Mouse (Mus musculus) gastrocnemius, adult 2 months (tissue): ENCODE results near the gene Gm21970. TPM values are rescaled to one million over a fixed set of nuclear protein-coding genes. Genes with fewer than 3 reads are reported as not detected.
"Not testable (repeated sequence)": the region's sequence is repeated elsewhere in the genome, so short reads cannot be mapped to it uniquely, and the experiment has no call there.

ENCODE experiments used
- DNase-seq: peaks from one replicate; pipeline ENCODE4 v3.0.0; 2022
- H3K27ac ChIP-seq: fragments of 200-600 bp; 2 replicates; pipeline ENCODE4 v1.8.1; 2022; ENCODE audit warnings: mild to moderate bottlenecking
- H3K4me3 ChIP-seq: fragments of 200-600 bp; 2 replicates; pipeline ENCODE4 v1.8.1; 2022; ENCODE audit warnings: mild to moderate bottlenecking, moderate library complexity
- CTCF ChIP-seq: fragments of 200-600 bp; IDR thresholded peaks from 2 replicates; pipeline ENCODE4 v1.8.1; 2022; ENCODE audit warnings: antibody characterized with exemption, mild to moderate bottlenecking, moderate library complexity
- intact Hi-C: fragments of 180-260 bp; cut with DNase I; formaldehyde crosslinking; loops from one replicate; pipeline ENCODE4 v1.15.1; 2025
- total RNA-seq, 2 experiments: library from RNA; stranded (reverse); gene quantifications; 2 replicates each; pipeline ENCODE4 v1.2.3; 2021

Gene Gm21970
- total RNA-seq, 2 experiments from 2014 or later, result 0.45 TPM; not detected in 1

DNA sequence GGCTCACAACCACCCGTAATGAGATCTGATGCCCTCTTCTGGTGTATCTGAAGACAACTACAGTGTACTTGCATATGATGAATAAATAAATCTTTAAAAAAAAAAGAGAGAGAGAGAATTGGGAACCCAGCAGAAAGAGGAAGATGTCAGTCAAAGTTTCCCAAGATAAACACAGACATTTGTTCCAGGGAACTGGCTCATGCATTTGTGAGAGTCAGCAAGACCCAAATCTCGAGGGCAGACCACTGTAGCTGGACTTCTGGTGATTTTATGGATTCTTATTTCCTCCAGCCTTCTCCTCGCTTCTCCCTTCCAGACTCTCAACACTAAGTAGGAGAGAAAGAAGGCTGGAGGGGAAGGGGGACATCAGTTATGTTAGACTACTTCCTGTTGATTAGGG lies 46.6 kb downstream of the Gm21970 start:
- intact Hi-C loops, result no loop called here
- H3K4me3 ChIP-seq, result no peak overlapping the region

DNA sequence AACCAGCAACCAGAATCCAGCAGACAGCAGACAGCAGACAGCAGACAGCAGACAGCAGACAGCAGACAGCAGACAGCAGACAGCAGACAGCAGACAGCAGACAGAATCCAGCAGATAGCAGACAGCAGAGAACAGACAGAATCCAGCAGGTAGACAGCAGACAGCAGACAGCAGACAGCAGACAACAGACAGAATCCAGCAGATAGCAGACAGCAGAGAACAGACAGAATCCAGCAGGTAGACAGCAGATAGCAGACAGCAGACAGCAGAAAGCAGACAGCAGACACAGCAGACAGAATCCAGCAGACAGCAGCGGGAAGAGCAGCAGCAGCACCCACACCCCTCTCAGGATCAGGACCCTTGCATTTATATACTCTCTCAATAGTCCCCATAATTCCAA lies 47.1 kb downstream of the Gm21970 start:
- DNase-seq, H3K27ac ChIP-seq, H3K4me3 ChIP-seq, intact Hi-C loops: not testable (repeated sequence)

More for the DNA sequence above, 46.6 kb downstream of the Gm21970 start:
- no peak for TF ChIP-seq CTCF
- H3K27ac ChIP-seq, result no peak overlapping the region
- DNase-seq, result no peak

DNA sequence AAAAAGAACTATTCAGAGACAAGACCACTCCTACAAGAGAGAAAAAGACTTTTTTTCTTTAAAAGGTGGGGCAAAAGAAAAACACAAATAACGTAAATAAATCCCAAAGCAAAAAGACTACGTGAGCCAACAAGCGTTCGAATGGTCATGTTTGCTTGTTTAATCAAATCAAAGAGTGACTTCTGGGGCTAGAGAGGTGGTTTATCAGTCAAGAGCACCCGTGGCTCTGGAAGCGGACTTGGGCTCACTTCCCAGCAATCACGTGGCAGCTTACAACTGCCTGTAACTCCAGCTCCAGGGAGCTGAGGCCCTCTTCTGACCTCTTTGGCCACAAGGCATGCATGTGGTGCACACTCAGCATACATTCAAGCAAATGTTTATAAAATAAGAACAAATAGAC lies 49.8 kb downstream of the Gm21970 start:
- peak; percentile 75 for DNase-seq
- H3K4me3 ChIP-seq, result peak overlapping the region; percentile 34; the same call in 1 of the 2 replicates
- peak; percentile 53 for TF ChIP-seq CTCF
- intact Hi-C loops, result loop anchor here (5.0 kb wide), 1 partner anchor 84 kb away; no protein-coding TSS in a partner anchor
- peak overlapping the region; percentile 16 for H3K27ac ChIP-seq

DNA sequence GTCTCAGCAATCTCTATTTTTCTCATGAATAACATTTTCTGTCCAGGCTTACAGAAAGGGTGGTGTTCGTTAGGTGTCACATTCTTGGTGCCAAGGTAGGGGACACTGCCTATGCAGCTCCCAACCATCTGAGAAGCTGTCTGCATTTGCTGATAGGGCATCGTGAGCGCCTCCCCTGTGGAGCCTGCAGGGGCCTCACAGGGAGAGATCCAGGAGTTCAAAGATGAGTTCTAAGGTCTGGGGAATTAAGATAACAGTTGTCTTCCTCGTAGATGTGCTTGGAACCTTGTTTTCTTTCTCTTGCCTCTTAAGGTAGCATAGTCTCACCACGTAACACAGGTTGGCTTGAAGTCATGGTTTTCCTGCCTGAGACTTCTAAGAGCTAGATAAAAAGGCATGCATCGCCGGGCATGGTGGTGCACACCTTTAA lies 50.3 kb downstream of the Gm21970 start:
- intact Hi-C loops, result loop anchor here (5.0 kb wide), 1 partner anchor 85 kb away; no protein-coding TSS in a partner anchor
- DNase-seq, result no peak
- TF ChIP-seq CTCF, result no peak
- H3K4me3 ChIP-seq, result no peak overlapping the region
- H3K27ac ChIP-seq, result peak overlapping the region; percentile 16; the same call in 1 of the 2 replicates

DNA sequence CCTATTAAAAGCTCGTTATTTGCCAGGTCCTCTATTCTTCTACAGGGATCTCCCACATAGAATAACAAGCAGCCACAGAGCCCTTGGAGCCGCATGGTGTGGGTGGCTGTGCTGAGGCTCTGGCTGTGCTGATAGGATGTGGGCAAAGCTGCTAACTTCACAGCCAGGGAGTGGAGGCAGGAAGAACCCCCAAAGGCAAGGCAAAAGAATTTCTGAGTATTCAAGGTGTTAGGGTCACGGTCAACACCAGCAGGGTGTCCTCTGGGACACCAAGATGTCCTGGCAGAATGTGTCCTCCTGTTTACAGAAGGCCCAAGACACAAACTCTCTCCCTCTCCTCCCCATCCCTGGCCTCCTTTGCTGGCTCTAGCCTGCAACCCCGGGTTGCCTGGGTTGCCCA lies 50.9 kb downstream of the Gm21970 start:
- H3K4me3 ChIP-seq, result no peak overlapping the region
- intact Hi-C loops, result loop anchor here (5.0 kb wide), 1 partner anchor 85 kb away; no protein-coding TSS in a partner anchor
- no peak overlapping the region for H3K27ac ChIP-seq
- no peak for DNase-seq
- no peak for TF ChIP-seq CTCF

DNA sequence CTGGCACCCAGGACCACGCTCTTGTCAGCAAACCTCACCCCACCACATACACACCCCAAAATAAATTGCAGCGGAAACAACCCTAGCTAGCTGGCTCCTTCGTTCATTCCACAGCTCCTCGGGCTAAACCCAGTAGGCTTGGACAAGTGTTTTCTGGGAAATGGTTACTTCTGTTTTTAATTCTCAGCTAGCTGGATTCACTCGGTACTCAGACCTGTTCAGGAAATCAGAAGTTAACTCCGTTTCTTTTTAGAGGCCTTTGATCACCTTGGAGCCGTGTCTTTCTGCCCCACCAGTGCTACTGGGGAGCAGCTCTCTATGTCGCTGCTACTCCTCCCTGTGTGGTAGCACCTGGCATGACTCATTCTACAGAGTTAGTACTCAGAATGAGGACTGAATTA lies 51.7 kb downstream of the Gm21970 start:
- TF ChIP-seq CTCF, result no peak
- H3K27ac ChIP-seq, result no peak overlapping the region
- intact Hi-C loops, result loop anchor here (5.0 kb wide), 1 partner anchor 86 kb away; no protein-coding TSS in a partner anchor
- H3K4me3 ChIP-seq, result no peak overlapping the region
- DNase-seq, result no peak

DNA sequence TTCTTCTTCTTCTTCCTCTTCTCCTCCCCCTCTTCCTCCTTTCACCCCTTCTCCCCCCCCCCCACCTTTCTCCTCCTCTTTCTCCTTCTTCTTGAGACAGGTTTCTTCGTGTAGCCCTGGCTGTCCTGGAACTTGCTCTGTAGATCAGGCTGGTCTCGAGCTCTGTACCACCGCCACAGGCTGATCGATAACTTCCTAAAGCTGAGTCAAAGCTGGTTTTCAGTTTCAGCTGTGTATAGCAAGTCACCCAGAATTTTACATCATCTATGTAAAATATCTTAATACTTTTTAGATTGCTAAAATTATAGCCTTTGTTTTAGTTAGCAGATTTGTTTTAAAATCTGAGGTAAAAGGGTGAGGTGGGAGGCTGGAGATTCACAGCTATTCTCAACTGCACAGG lies 53.3 kb downstream of the Gm21970 start:
- intact Hi-C loops, result loop anchor here (5.0 kb wide), 1 partner anchor 88 kb away; no protein-coding TSS in a partner anchor
- TF ChIP-seq CTCF, result no peak
- no peak overlapping the region for H3K27ac ChIP-seq
- DNase-seq, result no peak
- no peak overlapping the region for H3K4me3 ChIP-seq

DNA sequence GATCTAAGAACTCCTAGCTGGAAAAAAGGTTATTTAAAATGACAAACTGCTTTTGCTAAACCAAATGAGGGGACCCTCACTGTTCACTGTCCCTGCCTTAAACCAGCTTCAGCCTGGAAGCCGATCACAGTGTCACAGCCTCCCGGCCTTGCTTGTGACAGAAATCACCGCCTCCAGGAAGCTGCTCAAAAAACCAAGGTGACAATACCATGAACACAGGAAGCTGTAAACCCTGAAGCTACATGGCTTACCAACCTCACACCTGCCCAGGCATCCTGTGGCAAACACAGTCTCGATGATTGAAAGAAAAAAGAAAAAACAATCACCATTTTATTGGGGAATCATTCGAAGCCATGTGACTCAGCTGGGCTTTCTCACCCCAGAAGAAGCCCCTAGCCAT lies 54.0 kb downstream of the Gm21970 start:
- intact Hi-C loops, result no loop called here
- no peak overlapping the region for H3K27ac ChIP-seq
- H3K4me3 ChIP-seq, result no peak overlapping the region
- no peak for TF ChIP-seq CTCF
- DNase-seq, result no peak

DNA sequence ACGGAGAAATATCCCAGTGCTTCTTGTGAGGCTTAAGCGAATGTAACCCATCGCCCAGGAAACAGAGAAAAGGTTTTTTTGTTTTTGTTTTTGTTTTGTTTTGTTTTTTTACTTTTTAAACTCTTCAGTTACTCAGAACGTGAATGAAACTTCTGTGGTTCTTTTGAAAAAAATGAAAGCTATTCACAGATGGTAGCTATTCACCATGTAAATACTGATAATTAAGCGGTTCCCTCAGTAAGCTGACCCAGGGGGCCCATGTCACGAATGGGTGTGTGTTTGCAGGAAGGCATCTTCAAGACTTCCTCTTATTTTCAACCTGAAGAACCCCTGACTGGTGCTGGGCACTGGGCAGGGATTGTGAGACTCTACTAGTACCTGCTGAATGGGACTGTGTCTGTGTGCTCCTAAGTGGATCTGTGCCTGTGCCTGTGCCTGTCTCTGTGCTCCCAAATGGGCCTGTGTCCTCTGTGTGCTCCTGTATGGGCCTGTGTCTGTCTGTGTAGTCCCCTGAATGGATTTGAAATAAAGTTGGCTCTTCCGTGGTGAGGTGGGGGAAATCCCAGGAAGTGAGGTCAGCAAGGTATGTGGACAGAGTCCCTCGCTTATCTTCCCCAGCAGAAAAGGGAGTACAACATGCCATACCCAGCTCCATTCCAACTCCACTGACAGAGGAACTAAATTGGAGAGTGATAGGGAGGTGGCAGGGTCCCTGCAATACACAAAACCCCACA lies 55.4 kb downstream of the Gm21970 start:
- TF ChIP-seq CTCF, result no peak
- H3K4me3 ChIP-seq, result no peak overlapping the region
- no peak for DNase-seq
- H3K27ac ChIP-seq, result no peak overlapping the region
- intact Hi-C loops, result no loop called here

DNA sequence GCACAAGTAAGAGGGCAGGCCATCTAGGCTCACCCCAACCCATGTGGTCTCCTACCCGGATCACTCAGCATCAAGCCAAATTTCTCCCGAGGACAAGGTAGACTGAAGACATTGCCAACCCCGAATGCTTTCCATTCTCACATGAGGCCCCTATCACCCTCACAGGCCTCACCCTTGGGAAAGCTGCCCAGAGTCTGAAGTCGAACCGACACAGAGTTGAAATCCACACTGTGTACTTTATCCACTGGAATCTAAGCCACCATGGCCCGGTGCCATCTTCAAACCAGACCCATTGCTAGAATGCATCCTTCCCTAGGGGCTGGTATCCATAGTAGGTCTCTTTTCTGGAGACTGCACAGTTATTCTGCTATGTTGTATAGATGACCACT lies 56.0 kb downstream of the Gm21970 start:
- H3K27ac ChIP-seq, result no peak overlapping the region
- no peak for TF ChIP-seq CTCF
- H3K4me3 ChIP-seq, result no peak overlapping the region
- intact Hi-C loops, result no loop called here
- DNase-seq, result peak; percentile 34

DNA sequence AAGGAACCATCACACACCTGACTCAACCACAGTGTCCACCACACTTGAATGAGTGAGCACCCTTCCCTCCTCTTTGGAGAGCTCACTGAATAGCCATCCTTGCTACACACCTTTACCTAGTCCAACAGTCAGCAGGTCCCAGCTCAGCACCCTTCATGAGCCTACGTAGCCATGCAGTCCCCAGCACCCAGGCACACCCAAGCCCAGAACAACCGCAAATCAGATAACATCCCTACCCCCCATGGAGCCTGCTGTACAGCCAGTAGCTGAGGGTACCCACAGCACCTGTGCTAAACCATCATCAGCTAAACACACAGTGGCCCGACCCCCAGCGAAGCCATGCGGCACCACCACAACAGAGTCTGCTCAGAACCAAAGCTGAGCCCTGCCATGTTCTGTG lies 56.6 kb downstream of the Gm21970 start:
- no peak for TF ChIP-seq CTCF
- intact Hi-C loops, result no loop called here

DNA sequence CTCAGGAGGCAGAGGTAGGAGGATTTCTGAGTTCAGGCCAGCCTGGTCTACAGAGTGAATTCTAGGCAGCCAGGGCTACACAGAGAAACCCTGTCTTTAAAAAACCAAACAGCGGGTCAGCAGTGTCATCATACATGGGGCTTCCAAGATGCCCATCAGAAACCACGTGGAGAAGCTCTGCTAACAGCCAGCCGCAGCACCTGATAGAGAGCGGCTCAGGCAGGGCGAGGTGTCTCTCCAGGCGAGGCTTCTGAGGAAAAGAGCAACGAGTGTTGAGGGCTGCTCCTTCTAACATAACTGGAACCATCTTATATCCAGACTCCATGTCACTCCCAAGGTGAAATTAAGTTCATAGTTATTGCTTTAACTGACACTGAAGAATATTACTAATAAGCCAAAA lies 57.4 kb downstream of the Gm21970 start:
- DNase-seq, result no peak

More for the DNA sequence above, 56.6 kb downstream of the Gm21970 start:
- Histone ChIP-seq H3K27ac (no peak overlapping the region), H3K4me3 (no peak overlapping the region)
- no peak for DNase-seq

DNA sequence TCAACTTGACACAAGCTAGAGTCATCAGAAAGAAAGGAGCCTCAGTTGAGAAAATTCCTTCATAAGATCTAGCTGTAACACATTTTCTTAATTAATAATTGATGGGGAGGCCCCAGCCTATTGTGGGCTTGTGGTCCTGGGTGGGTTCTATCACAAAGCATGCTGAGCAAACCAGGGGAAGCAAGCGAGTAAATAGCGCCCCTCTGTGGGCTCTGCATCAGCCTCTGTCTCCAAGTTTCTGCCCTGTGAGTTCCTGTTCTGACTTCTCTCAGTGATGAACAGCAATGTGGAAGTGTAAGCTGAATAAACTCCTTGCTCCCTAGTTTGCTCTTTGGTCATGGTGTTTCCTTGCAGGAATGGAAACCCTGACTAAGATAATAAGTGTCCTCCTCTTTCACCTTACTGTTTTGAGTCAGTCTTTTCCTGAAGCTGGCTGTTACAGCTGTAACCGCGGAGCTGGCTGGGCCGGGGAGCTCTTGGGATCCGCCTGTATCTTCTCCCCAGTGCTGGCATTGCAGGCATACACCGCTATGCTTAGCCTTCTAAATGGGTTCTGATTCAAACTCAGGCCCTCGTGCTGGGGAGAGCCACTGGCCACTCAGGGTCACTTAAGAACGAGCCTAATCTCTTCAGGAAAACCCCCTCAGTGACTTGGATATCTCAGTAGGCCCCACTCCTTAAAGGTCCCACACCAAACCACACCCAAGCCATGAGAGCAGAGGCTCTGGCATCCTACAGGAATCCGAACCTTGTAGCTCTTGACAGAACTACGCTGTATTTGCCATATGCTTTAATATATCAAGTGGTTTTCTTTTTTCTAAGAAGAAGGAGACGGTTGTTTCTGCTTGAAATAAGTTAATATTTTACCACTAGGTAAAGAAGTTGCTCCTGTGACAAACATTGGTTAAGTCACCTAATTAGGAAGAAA lies 58.9 kb downstream of the Gm21970 start:
- no peak overlapping the region for H3K4me3 ChIP-seq
- peak; percentile 4; the same call in 1 of the 2 replicates for TF ChIP-seq CTCF
- intact Hi-C loops, result no loop called here
- no peak overlapping the region for H3K27ac ChIP-seq
- no peak for DNase-seq

More for the DNA sequence above, 57.4 kb downstream of the Gm21970 start:
- Histone ChIP-seq H3K27ac (no peak overlapping the region), H3K4me3 (no peak overlapping the region)
- intact Hi-C loops, result no loop called here
- TF ChIP-seq CTCF, result no peak
